Mouse (Mus musculus) adrenal gland, adult (tissue): Measurements from ENCODE around the gene Zdhhc16.

ENCODE experiments used
- DNase-seq, 2 experiments: peaks; one replicate each; pipeline ENCODE4 v3.0.0; 2022 to 2023; ENCODE audit warnings: low spot score in 1 of 2; ENCODE audit not compliant: inconsistent age in 2 of 2

Gene Zdhhc16

DNA sequence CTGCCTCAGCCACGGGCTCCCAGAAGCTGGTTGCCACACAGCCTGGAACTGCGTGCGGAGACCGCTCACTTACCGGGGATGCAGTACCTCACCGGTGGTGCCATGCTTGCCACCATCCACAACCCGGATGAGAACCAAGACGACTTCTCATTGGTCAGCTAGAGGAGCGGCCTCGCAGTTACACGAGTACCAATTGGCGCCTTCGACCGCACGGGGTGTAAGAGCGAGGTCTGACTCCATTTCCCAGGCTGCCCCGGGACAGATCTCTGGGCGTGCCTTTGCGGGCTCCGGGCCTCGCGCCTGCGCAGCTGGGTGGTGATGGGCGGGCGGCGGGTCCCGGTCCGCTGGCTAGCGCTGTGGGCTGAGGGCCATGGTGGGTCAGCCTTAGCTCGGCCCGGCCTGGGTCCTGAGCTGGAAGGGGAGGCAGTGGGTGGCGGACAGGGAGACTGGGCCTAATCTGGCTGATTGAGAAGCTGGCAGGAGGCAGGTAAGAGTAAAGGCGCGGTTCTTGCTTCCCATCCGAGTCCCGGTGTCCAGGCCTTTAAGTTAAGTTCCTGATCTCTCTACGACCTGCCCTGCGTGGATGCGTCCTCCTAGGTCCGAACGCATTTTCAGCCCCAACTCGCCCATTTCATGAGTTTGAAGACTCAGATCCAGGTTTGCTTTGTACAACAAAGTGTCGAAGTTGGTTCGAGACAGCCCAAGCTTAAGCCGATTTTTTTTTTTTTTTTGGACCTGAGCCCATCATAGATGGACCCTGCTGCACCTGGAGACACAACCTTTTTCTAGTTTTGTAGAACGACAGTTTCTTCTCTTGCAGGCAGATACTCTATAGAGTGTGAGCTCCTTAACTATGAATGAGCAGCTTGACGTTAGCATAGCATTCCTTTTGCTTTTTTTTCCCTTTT is at the start of gene Zdhhc16, which contains the start of gene Exosc1:
Zdhhc16 (plus strand) TSS at position 302 of the 908 bp plus-strand sequence.
Exosc1 (minus strand) TSS at position 245 of the 908 bp plus-strand sequence.
- peak; percentile 98 to 99 for DNase-seq

DNA sequence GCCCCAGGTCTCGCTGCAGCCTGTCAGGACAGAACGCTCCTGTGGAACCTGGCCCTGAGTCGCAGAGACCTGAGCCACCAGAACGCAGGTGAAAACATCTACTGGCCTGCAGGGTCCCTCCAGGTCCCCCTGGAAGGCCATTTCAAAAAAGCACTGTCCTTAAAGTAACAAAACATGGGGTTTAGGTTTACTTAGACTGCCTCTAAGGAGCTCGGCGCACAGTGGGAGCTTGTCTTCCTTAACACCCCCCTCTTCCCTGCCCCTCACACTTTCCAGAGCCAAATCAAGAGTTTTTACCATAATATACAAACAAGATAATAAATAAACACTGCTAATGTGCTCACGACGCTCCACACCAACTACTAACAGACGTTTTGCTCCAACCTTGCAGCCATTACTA is 49.4 kb upstream of the Zdhhc16 start:
- DNase-seq = no peak

GRCm38 (mm10) chr19:41888191-41888590 is 45.1 kb upstream of the Zdhhc16 start:
- DNase-seq = no peak

DNA sequence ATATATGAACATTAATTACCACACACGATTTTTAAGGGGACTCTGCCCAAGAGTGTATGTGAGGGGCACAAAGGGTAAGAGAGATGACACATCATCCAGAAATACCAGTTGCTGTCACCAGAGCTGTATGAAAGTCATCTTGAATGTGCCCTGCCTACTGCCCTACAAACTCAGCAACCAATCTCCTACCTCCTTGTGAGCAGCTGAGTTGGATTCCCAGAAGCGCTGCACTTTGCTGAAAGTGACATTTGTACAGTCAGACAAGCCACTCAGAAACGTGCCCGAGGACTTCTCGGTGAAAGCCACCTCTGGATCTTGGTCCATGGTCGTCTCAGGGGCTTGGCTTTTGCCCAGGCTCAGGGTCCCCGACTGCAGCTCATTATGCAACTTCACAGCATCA is 38.3 kb upstream of the Zdhhc16 start:
- DNase-seq = peak in 1 of 2 experiments; percentile 65

DNA sequence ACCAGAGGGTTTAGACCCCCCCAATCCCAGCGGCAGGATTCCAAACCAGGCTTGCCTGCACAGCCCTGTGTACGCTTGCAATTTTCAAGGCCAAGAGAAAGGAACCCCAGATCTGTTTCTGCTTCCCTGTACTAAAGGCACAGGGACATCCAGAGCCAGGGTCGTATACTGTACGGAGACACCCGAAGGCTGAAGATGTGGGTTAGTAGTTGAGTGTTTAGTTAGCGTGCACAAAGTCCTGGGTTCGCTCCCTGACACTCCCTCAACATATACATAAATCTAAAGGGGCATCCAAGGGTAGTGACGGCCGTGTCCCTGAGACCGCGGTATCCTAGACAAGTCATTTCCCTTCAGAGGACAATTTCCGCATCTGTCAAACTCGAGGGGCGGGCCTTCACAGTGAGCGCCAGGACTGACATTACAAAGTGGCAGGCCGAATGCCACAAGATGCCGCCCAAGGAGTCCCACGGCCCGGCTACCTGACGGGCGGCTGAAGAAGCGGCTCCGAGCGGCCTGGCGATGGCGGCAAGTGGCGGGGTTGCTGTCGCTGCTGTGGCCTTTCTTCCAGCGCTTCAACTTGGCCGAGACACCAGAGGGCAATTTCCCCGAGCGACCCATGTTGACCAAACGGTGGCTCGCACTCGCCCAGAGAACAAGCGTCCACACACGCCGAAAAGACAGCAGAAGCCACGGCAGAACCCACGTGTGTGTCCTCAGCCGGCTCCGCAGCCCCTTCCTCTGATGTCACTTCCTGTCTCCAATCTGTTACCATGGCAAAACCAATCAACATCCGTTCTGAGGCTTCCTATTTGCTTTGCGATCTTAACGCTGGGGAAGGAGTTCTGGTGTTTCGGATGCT is 37.6 kb upstream of the Zdhhc16 start, which contains the start of gene Rrp12:
Rrp12 (minus strand) TSS at position 714 of the 859 bp plus-strand sequence.
- peak; percentile 85 to 94 for DNase-seq

- DNase-seq = no peak
These were observed 37.0 kb upstream of the Zdhhc16 start for GRCm38 (mm10) chr19:41896319-41896711.

DNA sequence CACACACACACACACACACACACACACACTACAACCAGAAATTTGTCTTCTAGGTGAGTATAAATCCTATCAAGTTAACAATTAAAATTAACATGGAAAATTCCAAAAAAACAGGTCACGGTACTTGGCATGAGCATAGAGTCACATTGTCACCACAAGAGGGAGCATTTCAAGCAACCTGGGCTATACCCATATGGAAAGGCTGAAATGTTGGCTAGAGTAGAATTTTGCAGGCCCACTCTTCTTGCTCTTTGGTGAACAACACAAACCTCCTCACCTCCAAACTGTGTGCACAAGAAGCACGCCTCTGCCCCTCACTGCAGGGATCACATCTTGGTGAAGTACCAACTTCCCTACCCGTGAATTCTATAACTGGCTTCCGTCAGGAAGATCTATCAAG is 34.4 kb upstream of the Zdhhc16 start:
- peak in 1 of 2 experiments; percentile 78 for DNase-seq

- no peak for DNase-seq
These were observed 32.7 kb upstream of the Zdhhc16 start for GRCm38 (mm10) chr19:41900495-41901090.

- no peak for DNase-seq
These were observed 31.6 kb upstream of the Zdhhc16 start for GRCm38 (mm10) chr19:41901696-41902095.

- DNase-seq = no peak
These were observed 30.3 kb upstream of the Zdhhc16 start for GRCm38 (mm10) chr19:41902848-41903593.

DNA sequence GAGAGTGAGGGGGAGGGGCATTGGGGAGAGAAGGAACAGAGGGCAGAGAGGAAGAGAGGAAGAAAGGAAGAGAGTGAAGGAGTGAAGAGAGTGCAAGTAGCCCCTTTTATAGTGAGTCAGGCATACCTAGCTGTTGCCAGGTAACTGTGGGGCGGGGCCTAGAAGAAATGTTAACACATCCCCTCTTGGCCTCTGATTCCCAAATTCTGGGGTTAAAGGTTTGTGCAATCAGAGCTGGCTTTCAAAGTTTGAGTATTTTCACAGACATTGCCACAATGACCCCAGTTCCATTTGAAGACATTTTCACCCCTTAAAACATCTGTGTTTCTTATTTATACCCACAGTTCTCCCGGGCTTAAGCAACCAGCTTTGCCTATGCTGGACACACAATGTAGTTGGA is 28.0 kb upstream of the Zdhhc16 start:
- DNase-seq = no peak

DNA sequence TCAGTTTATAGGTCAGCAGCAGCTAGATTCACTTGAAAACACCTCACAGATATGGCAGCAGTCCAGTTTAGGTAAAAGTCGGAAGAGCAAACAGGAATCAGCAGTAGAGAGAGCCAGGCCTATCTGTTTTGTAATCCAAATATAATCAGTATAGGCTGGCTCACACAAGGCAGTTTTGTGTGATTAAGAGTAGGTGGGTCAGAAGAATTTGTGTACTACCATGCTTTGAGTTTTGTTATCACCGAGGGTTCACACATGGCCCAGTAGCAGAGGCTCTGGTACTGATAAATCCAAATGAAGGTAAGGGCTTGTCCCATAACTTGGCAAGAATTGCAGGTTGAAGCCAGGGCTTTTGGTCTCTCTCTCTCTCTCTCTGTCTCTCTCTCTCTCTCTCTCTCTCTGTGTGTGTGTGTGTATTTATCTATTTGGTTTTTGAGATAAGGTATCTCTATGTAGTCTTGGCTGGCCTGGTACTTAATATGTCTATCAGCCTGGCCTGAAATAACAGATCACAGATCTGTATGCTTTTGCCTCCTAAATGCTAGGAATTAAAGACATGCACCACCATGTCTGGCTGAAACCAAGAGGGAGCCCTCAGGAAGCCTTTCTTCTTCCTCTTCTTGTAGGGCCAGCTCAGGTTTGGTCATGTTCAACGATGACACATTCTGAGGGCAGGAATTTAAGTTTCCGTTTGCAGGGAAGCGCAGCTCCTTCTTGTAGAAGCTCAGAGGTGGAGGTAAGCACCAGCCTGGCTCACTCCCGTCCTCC is 26.8 kb upstream of the Zdhhc16 start:
- DNase-seq = no peak

- DNase-seq = no peak
These were observed 26.1 kb upstream of the Zdhhc16 start for GRCm38 (mm10) chr19:41907079-41907760.

- no peak for DNase-seq
These were observed 24.5 kb upstream of the Zdhhc16 start for GRCm38 (mm10) chr19:41908736-41909135.

DNA sequence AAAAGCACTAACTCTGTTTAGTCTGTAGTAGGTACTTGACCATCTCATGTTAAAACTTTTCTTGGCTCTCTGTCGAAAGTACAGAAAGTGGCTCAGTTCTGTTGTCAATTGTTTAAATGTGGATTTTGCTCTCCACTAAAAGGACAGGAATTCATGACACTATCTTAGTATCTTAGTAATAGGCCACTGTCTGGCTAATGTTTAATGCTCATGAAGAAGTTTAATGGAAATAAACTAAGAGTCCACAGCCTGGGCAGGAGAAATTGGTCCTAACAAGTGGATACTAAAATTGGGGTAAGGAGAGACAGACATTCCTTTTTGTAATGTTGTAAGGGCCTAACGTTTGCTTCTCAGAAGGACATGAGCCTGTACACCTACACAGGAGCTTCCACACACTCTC is 22.9 kb upstream of the Zdhhc16 start:
- DNase-seq = no peak

GRCm38 (mm10) chr19:41911178-41912073 is 21.9 kb upstream of the Zdhhc16 start, which contains the start of gene Pgam1:
Gene Pgam1 (plus strand): TSS chr19:41911923.
- DNase-seq = peak; percentile 98

DNA sequence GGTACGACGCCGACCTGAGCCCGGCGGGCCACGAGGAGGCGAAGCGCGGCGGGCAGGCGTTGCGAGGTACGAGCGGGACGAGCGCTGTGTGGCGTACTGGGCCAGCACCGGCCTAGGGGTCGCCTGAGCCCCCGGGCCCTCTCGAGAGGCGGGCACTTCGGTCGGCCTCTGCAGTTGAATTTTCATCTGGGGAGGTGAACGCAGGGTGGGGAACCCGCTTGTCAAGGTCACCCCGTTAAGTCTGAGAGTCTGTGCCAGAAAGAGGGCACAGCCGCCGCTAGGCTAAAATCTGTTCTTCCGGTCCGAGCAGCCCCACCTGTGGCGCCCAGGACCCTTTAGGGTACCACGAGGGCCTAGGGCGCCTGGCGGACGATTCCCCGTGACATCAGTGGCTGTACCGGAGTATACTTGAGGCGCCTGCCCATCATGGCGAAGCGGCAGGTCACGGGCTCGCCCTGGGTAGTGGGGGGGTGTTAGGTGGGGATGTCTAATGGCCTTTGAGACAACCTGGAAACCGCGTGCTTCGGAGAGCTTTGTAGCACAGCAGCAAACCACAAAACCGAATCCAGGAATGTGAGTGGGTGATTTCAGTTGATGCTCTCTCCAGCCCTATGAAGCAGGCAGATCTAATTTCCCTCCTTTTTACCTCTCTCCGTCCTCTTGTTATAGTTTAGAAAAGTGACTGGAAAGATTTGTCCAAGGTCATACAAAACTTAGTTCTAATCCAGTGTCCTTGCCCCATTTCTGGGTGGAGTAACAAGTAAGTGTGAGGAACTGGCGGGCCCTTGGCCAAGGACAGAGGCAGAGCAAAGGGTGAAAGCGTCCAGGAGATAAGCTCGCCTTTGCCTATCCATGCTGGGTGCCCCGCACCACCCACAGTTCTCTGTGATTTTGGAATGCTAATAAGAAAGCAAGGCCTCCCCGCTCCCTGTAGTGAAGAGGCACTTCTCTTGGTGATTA is 20.9 kb upstream of the Zdhhc16 start:
- peak; percentile 85 to 92 for DNase-seq
